Mouse (Mus musculus) lung, embryonic 14.5 days (tissue): ENCODE measurements around the gene Notch4. TPM values are rescaled to one million over a fixed set of nuclear protein-coding genes. Genes with fewer than 3 reads are reported as not detected.

ENCODE experiments used
- ATAC-seq: fragments of 200-750 bp; cut with Nextera tagmentation; 2 replicates; pipeline ENCODE4 v1.8.0; 2017; ENCODE audit warnings: mild to moderate bottlenecking, moderate TSS enrichment, moderate library complexity; ENCODE audit not compliant: insufficient read depth
- DNase-seq: peaks from one replicate; pipeline ENCODE4 v3.0.0-alpha.2; 2015
- H3K27ac ChIP-seq: fragments of 300-500 bp; sonication (generic); 2 replicates; pipeline ENCODE4 v1.5.1; 2014; ENCODE audit warnings: low read depth, mild to moderate bottlenecking, moderate library complexity
- H3K27me3 ChIP-seq: fragments of 300-500 bp; sonication (generic); 2 replicates; pipeline ENCODE4 v1.6.1; 2014; ENCODE audit warnings: low read length, control low read depth; ENCODE audit not compliant: insufficient read depth
- H3K36me3 ChIP-seq: fragments of 300-500 bp; sonication (generic); 2 replicates; pipeline ENCODE4 v1.6.1; 2014; ENCODE audit warnings: control low read depth; ENCODE audit not compliant: insufficient read depth
- H3K4me1 ChIP-seq: fragments of 300-500 bp; sonication (generic); 2 replicates; pipeline ENCODE4 v1.6.1; 2014; ENCODE audit warnings: antibody characterized with exemption, control low read depth; ENCODE audit not compliant: insufficient read depth
- H3K4me2 ChIP-seq: fragments of 300-500 bp; sonication (generic); 2 replicates; pipeline ENCODE4 v1.6.1; 2014; ENCODE audit warnings: mild to moderate bottlenecking
- H3K4me3 ChIP-seq: fragments of 300-500 bp; sonication (generic); 2 replicates; pipeline ENCODE4 v1.5.1; 2014; ENCODE audit warnings: low read depth, low read length
- H3K9ac ChIP-seq: fragments of 300-500 bp; sonication (generic); 2 replicates; pipeline ENCODE4 v1.6.1; 2014
- H3K9me3 ChIP-seq: fragments of 300-500 bp; sonication (generic); 2 replicates; pipeline ENCODE4 v1.6.1; 2016; ENCODE audit warnings: low read depth, low read length, control low read depth
- CTCF ChIP-seq: IDR thresholded peaks from 2 replicates; pipeline ENCODE4 v1.5.1; 2016; ENCODE audit warnings: antibody characterized with exemption, low read depth
- WGBS: fragments of 180-500 bp; shearing (Covaris S2); extraction: QIAGEN DNeasy Blood & Tissue Kit; methylation state at CpG from one replicate; pipeline ENCODE4 v1.1.7; 2014; 5-methylcytosine and 5-hydroxymethylcytosine counted together
- polyA plus RNA-seq: library from polyadenylated mRNA; unstranded; fragments of >200 nt; fragmentation: Nextera tagmentation; extraction: Ambion mirVana; gene quantifications from 2 replicates; pipeline ENCODE4 v1.2.1, GENCODE M21; 2014

Gene Notch4
- polyA plus RNA-seq, 1 experiment from 2014 or later, result 8.5 TPM

DNA sequence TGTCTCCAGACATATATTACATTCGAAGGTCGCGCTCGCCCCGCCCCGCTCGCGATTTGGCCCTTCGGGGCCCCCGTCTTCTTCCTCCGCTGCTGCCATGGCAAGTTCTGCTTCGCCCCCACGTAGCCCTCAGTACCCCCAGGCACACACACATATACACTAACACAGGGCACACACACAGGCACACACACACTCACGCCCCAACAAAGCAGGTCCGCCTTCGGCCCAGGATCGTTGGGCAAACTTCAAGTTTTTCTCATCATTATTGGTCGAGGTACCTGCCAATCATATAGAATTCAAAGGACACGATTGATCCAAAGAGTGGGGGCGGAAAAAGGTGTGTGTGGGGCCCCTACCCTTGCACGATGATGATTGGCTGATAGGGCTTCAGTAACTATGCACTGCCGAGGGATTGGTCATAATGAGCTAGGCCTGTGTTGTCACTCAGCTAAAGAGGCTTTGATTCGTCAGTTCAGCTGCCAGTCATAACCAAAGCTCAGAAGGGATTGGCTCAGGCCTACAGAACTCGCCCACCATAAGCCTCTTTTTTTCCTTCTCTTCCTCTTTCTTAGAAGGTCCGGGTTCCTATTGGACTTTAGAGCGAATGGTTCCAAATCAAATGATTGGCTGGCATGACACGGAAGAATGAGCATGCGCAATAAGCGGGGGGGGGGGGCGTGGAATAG, 39.5 kb downstream of the Notch4 start, which contains the start of gene Rnf5:
Gene Rnf5, minus strand, starts transcription at position 316 of the 686 bp plus-strand sequence.
- H3K9me3 ChIP-seq, result no peaks in the 10 kb centered on the region
- under 1% methylated on average over 30 of the region's 30 CpGs for WGBS

DNA sequence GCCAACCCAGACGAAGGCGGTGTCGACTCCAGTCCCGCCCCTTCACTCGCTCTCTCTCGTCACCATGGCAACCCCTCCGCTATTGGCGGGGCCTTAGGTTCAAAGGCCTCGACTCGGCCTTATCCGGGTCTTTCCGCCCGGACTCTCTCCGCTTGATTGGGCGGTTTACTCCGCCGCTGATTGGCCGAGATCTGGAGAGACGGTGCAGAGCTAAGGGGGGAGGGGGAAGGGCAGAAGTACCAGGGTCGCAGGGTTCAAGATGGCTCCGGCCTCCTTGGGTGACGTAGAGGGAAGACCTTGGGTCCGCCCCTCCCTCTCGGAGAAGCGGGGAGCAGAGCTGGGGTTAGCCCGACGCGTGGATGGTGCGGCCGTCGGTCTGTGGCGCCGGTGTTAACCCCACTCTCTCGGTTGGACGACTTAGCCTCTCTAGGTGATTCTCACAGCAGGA, 40.0 kb downstream of the Notch4 start, which contains the start of gene Agpat1:
Gene Agpat1, plus strand, starts transcription at position 202 of the 448 bp plus-strand sequence.
- no peaks in the 10 kb centered on the region for H3K9me3 ChIP-seq
- peak within 1 kb of the TSS; percentile 95 for H3K4me2 ChIP-seq
- no peak for TF ChIP-seq CTCF
- peaks cover 8% of the 10 kb centered on the region; the same call in 1 of the 2 replicates for H3K4me1 ChIP-seq
- H3K4me3 ChIP-seq, result peak within 1 kb of the TSS; percentile 96
- H3K27me3 ChIP-seq, result no peaks in the 10 kb centered on the region
- H3K27ac ChIP-seq, result peak within 1 kb of the TSS; percentile 90
- DNase-seq (peak; percentile 100), ATAC-seq (peak; percentile 86)
- H3K9ac ChIP-seq, result peak within 1 kb of the TSS; percentile 86
- peaks cover 29% of the 10 kb centered on the region for H3K36me3 ChIP-seq
- under 1% methylated on average over 35 of the region's 35 CpGs for WGBS

More for the DNA sequence above, 39.5 kb downstream of the Notch4 start, which contains the start of gene Rnf5:
- peak; percentile 100 for DNase-seq
- H3K4me2 ChIP-seq, result peak within 1 kb of the TSS; percentile 95
- H3K27ac ChIP-seq, result peak within 1 kb of the TSS; percentile 90
- peaks cover 8% of the 10 kb centered on the region for H3K4me1 ChIP-seq
- H3K27me3 ChIP-seq, result no peaks in the 10 kb centered on the region
- no peak for TF ChIP-seq CTCF
- H3K36me3 ChIP-seq, result peaks cover 28% of the 10 kb centered on the region
- peak within 1 kb of the TSS; percentile 96 for H3K4me3 ChIP-seq
- ATAC-seq, result peak; percentile 95
- H3K9ac ChIP-seq, result peak within 1 kb of the TSS; percentile 58

DNA sequence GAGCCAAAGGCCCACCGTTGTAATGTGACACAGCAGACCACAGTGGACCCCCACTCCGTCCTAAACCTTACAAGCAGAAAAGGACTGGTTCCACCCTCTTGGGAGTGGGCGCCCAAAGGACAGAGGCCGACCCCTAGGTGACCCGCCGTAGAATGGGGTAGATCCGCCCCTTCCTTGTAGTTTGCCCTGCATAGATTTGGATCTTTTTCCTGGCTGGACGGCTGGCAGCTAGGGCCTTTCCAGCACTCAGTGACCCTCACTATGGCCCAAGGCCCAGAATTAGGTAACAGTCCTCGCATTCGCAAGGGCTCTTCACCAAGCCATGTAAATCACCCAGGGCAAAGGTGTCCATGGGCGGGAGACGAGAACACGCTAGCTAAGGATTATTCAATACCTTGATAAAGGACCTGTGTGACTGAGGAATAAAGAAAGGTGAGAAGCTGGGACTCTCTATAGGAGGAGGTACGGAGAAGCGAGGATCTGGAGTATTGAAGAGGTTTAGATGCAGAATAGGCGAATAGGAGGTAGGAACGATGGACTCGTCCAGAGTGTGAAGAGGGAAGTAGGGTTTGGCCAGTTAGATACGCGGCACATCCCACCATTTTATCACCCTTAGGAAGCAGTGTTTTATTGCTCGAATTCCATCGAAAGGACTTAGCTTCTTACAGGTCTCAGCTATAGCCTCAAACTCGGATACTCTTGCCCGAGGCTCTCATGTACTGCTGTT, 40.6 kb downstream of the Notch4 start:
- DNase-seq, result no peak
- TF ChIP-seq CTCF, result no peak
- Histone ChIP-seq H3K9ac (peak overlapping the region; percentile 86), H3K4me2 (peak overlapping the region; percentile 95), H3K27me3 (no peaks in the 10 kb centered on the region), H3K9me3 (no peaks in the 10 kb centered on the region), H3K36me3 (peaks cover 29% of the 10 kb centered on the region), H3K4me3 (peak overlapping the region; percentile 96), H3K4me1 (peaks cover 8% of the 10 kb centered on the region; the same call in 1 of the 2 replicates), H3K27ac (peak overlapping the region; percentile 90)
- 12% methylated on average over 24 of the region's 24 CpGs for WGBS
- no peak; the same call in 1 of the 2 replicates for ATAC-seq

DNA sequence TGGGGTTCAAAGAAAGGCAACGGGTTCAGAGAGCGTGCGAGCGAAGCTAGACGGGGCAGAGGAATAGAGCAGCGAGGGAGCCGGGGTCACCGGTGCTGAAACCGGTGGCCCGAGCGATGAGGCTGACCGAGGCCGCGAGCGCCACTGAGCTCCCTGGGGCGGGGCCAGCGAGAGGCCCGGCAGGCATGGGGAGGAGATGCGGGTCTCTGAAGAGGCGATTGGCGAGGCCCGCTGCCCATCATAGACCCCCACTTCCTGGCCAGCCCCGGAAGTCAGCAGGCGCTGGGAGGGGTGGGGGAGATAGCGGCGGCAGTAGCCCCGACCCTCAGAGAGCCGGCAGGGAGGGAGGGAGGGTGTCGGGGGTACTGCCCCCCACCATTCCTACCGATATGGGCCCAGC, 41.5 kb downstream of the Notch4 start:
- peaks cover 8% of the 10 kb centered on the region; the same call in 1 of the 2 replicates for H3K4me1 ChIP-seq
- H3K4me3 ChIP-seq, result peak overlapping the region; percentile 96
- H3K4me2 ChIP-seq, result peak overlapping the region; percentile 95
- H3K9me3 ChIP-seq, result no peaks in the 10 kb centered on the region
- ATAC-seq (peak; percentile 36), DNase-seq (peak; percentile 97)
- TF ChIP-seq CTCF, result no peak
- no peaks in the 10 kb centered on the region for H3K27me3 ChIP-seq
- H3K9ac ChIP-seq, result peak overlapping the region; percentile 86
- H3K27ac ChIP-seq, result peak overlapping the region; percentile 90
- H3K36me3 ChIP-seq, result peaks cover 30% of the 10 kb centered on the region
- 0% methylated on average over 27 of the region's 30 CpGs for WGBS

DNA sequence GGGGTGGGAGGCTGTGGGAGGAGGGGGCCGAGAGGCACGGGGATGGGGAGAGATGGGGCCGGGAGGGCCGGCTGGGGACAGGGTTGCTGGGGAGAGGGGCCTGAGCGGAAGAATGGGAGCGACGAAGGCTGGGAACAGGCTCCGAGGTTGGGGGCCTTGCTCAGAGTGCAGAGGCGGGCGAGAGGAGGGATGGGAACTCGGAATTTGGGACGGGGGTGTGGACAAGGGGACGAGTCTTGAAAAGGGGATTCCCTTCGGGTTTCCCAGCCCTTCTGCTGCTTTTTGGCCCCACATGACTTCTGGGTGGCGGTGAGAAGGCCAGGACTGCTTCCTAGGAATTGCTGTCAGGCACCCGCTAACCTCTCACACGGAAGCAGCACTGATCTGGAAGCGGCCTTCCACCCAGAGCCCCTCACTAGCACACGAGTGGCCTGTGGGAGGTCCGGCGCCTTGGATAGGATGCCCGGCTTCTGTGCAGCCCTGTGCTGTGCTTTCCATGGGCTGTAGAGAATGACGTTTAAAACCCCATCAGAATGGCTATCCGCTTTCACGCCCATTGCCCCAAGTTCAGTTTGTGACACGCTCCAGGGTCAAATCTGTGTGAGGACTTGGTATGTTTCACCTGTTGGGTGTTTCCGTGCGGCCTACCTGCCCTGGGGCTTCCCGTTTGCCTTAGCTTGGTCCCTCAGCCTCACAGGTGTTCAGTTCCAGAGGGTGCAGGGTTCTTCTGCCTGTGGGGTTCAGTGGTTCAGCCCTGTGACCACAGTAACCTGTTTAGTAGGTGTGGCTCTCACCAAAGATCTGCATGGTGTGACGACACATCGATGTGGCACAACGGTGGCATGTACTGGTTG, 42.3 kb downstream of the Notch4 start:
- DNase-seq (no peak), ATAC-seq (no peak)
- Histone ChIP-seq H3K4me1 (peaks cover 8% of the 10 kb centered on the region; the same call in 1 of the 2 replicates), H3K27me3 (no peaks in the 10 kb centered on the region), H3K9ac (peak overlapping the region; percentile 86), H3K4me2 (peak overlapping the region; percentile 95), H3K4me3 (peak overlapping the region; percentile 96), H3K27ac (peak overlapping the region; percentile 90), H3K36me3 (peaks cover 32% of the 10 kb centered on the region), H3K9me3 (no peaks in the 10 kb centered on the region)
- 11% methylated on average over 32 of the region's 32 CpGs for WGBS
- TF ChIP-seq CTCF, result no peak

DNA sequence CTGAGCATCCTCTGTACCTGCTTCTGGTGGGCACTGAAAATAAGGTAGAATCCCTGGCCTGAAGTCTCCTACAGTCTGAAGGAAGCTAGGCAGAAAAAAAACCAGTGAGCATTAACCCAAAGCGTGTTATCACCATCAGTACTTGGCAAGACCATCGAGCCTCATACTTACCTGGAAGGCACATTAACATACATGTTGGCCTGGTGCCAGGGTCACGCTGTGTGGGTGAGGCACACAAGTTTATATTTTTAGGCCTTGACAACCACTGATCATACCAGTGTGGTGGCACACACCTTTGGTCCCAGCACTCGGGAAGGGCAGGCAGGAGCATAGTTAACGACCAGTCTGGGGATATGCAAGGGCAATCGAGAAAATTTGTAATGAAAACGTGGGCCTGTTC, 43.9 kb downstream of the Notch4 start:
- no peak overlapping the region for H3K4me3 ChIP-seq
- peaks cover 8% of the 10 kb centered on the region; the same call in 1 of the 2 replicates for H3K4me1 ChIP-seq
- peaks cover 41% of the 10 kb centered on the region for H3K36me3 ChIP-seq
- no peaks in the 10 kb centered on the region for H3K9me3 ChIP-seq
- 87% methylated on average over 7 of the region's 7 CpGs for WGBS
- H3K4me2 ChIP-seq, result no peak overlapping the region
- DNase-seq (no peak), ATAC-seq (no peak)
- no peak overlapping the region for H3K27ac ChIP-seq
- H3K27me3 ChIP-seq, result no peaks in the 10 kb centered on the region
- no peak for TF ChIP-seq CTCF
- H3K9ac ChIP-seq, result peak overlapping the region; percentile 13; the same call in 1 of the 2 replicates
